Mouse (Mus musculus) CD8-positive naive resting alpha-beta T cell, adult 57 days (primary cell): ENCODE measurements around the gene Tmem214. TPM values are rescaled to one million over a fixed set of nuclear protein-coding genes. Genes with fewer than 3 reads are reported as not detected.

Experiments
- total RNA-seq: library from RNA; stranded (reverse); gene quantifications from one replicate; pipeline ENCODE4 v1.2.4, GENCODE M21; 2023

Tmem214 gene
- 36.4 TPM for total RNA-seq

GRCm38 (mm10) chr5:30867712-30868111 lies at the start of gene Tmem214:
Gene Tmem214 (plus strand): TSS chr5:30868012.

GRCm38 (mm10) chr5:30888337-30889087 lies 20.7 kb downstream of the Tmem214 start, which contains the start of gene Agbl5:
Gene Agbl5 (plus strand): TSS chr5:30888694.

DNA sequence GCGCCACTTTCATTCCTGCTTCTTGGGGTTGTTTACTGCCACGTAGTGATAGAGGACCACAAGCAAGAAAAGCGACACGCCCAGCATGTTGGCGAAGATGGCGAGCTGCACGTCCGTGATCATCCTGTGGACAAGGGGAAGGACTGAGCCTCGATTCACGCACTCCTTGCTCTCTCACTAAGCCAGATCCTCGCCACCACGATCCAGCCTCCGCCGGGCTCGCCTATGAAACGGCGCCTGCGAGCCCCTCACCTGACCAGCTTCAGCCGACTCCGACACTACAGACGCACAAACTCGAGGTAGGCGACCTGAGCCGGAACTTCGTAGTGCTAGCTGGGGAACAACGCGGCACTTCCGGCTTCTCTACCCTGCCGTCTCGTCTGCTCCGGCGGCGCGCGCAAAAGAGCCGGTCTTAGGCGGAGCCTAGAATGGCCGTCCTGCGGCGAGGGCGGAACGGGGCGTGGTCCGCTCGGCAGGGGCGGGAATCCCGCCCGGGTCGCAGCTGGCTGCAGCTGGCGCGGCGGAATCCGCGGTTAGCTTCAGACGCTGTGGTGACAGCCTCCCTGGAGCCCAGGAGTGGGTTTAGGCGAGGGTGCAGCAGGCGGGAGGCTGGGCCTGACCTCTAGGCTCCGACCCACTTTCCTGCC lies 39.7 kb downstream of the Tmem214 start, which contains the start of gene Ost4:
Ost4 (minus strand) TSS at position 376 of the 647 bp plus-strand sequence.

GRCm38 (mm10) chr5:30913060-30913841 lies 45.4 kb downstream of the Tmem214 start, which contains the start of gene Emilin1:
Gene Emilin1 (plus strand): TSS chr5:30913402.

DNA sequence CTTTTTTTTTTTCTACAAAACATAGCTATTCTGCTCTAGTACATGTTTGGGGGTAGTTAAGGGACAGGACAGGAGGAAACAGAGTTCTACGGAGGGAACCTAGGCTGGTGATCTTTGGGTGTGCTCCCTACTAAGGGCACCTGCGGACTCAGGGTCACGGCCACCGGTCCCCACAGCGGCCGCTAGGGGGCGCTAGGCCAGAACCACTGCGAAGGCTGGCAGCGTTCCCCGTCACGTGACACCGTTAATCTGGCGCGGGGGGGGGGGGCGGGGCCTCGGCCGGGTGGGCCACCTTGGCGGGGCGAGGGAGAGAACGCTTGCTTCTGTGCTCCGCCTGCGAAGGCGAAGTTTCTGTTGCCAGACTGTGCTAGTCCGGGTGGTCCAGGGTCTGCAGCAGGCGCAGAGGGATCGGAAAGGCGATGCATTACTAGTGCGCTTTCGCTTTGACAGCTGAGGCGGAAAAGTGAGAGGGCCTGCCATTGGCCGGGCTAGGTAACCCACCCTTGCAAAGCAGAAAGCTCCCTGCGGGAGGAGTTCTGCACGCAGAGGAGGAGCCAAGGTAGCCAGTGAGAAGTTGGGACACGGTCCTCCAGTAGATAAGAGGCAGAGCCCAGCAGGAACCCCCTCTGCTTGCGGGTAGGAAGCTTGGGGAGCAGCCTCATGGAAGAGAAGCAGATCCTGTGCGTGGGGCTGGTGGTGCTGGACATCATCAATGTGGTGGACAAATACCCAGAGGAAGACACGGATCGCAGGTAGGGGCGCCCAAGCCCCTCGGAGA lies 53.6 kb downstream of the Tmem214 start, which contains the start of gene Khk:
Khk (plus strand) TSS at position 176 of the 778 bp plus-strand sequence.

Other genes with a start within 250 kb of the Tmem214 start
- gene Slc35f6, start 220.1 kb upstream of the Tmem214 start, total RNA-seq = 44.5 TPM
- gene Cenpa, start 201.2 kb upstream of the Tmem214 start, total RNA-seq = 95.1 TPM
- gene Dpysl5, start 156.4 kb upstream of the Tmem214 start, total RNA-seq = 0.24 TPM
- 16.6 TPM for gene Mapre3, start 53.4 kb upstream of the Tmem214 start, total RNA-seq
- 13.4 TPM for gene Agbl5, start 20.7 kb downstream of the Tmem214 start, total RNA-seq
- gene Ost4, start 39.8 kb downstream of the Tmem214 start, total RNA-seq = 142 TPM
- gene Emilin1, start 45.4 kb downstream of the Tmem214 start, total RNA-seq = 4.6 TPM
- gene Khk, start 53.4 kb downstream of the Tmem214 start, total RNA-seq = 19.2 TPM
- gene Cgref1, start 77.6 kb downstream of the Tmem214 start, total RNA-seq = not detected
- gene Preb, start 92.3 kb downstream of the Tmem214 start, total RNA-seq = 180 TPM
- gene Tcf23, start 100.7 kb downstream of the Tmem214 start, total RNA-seq = not detected
- 26.5 TPM for gene Atraid, start 180.3 kb downstream of the Tmem214 start, total RNA-seq
- gene Slc5a6, start 180.9 kb downstream of the Tmem214 start, total RNA-seq = 8.3 TPM
- gene Cad, start 186.8 kb downstream of the Tmem214 start, total RNA-seq = 53.8 TPM
- gene Dnajc5g, start 238.3 kb downstream of the Tmem214 start, total RNA-seq = not detected
- not detected for gene Slc30a3, start 240.2 kb downstream of the Tmem214 start, total RNA-seq
- not detected for gene Trim54, start 248.7 kb downstream of the Tmem214 start, total RNA-seq